Mouse (Mus musculus): ENCODE measurements around the gene Ppp4r3a.
"Not testable (repeated sequence)": the region's sequence is repeated elsewhere in the genome, so short reads cannot be mapped to it uniquely, and the experiment has no call there.

Gene Ppp4r3a

DNA sequence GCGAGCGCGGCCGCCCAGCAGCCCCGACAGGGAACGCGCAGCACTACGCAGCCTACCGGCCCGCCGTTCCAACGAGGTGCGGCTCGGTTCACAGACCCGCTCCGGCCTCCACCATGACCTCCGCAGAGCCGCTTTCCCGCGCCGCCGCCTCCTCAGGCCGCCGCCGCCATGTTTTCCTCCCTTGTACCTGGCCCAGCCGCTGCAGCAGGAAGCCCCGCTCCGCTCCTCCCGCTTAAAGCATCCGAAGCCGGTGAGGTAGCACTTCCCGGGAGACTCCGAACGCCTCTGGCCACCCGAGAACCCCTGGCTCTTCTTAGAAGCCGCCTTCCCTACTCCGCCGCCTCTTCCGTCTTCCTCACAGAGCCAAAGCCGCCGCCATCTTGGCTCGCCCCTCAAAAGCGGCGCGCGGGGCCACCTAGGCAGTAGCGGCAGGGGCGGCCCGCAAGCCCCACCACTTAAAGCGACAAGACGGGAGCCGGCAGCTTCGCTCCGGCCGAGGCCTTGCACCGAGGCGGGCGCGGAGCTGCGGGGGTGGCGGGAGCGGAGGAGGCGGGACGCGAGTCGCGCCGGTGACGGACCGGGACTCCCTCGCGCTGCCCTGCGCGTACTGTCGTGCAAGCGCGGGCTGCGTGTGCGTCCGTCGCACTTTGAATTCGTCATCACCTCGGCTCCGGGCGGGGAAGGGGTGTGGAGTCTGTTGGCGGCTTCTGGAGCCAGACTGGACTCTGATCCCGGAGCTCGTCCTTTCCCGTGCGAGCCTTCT is at the start of gene Ppp4r3a:
Gene Ppp4r3a, minus strand, starts transcription at position 627 of the 763 bp plus-strand sequence.
- peak; percentile 94 for DNase-seq

DNA sequence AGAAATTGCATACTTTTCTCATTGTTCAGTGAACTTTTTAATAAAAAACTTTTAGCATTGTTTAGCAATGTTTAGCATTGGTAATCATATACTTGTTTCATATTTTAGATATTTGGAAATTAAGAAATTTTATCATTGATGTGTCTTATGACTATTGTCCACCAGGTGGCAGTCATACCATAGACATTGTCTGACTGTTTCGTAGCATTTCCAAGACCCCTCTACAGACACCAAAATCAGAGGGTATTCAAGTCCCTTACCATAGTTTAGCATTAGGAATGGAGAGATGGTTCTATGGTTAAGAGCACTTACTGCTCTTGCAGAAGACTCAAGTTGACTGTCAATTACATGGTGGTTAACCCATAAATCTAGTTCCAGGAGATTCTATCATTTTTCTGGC is 39.5 kb upstream of the Ppp4r3a start:
- no peak for DNase-seq

DNA sequence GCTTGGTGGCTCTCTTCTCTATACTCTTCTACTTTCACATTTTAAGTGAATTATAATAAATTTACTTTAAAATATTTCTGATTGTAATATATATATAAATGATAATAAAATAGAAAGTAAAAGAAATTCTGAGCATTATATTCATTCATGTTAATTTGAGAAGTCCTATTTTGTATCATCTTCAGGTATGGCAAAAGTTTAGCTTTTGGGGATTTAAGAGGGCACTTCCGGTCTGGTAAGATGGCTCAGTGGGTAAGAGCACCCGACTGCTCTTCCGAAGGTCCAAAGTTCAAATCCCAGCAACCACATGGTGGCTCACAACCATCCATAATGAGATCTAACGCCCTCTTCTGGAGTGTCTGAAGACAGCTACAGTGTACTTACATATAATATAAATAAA is 38.6 kb upstream of the Ppp4r3a start:
- DNase-seq, result not testable (repeated sequence)

DNA sequence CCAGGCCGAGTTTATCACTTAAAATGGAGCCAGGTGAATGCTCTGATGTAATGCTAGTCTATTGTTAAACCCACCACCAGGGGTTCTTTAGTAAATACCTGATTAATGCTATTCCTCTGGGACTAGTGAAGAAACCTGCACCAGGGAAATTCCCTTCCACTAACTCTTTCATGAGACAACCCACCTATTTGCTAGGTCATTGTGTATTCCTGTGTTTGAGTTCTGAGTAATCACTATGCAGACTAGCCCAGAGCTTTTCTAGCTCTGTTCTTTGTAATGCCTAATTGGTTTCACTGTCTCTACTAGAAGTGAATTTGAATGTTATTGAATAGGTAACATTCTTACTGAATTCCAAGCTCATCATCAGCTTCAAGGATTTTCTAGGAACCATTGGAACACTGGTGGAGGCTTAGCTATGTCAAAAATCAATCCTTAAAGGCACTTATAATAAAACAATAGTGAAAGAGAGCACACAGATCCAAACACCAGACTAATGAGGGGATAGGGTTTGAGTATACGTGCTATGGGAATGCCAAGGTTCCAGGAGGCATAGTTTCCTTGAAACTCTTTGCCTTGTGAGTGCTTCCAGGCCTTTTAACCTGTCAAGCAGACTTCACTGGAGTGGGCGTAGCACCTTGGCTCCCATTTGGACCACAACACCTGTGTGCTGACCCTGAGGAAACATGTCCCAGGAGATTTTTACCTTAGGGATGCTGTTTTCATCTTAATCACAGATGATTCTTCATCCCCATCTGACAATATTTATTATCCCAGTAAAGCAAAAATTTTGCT is 26.5 kb upstream of the Ppp4r3a start:
- not testable (repeated sequence) for DNase-seq

DNA sequence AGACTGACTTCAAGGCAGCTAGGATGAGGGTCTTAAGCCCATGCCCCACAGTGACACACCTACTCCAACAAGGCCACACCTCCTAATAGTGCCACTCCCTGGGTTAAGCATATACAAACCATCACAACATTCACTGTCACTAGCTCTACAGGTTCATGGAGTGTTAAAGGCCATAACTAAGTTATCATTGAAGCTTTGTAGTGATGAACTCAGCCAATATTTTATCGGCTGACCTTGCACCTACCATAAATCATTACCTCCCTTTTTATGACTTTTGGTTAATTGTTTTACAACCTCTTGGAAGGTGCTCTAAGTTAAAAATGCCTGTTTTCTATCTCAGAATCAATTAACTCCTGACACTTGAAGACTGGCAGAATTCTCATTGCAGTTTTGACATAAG is 24.2 kb upstream of the Ppp4r3a start:
- DNase-seq, result no peak

DNA sequence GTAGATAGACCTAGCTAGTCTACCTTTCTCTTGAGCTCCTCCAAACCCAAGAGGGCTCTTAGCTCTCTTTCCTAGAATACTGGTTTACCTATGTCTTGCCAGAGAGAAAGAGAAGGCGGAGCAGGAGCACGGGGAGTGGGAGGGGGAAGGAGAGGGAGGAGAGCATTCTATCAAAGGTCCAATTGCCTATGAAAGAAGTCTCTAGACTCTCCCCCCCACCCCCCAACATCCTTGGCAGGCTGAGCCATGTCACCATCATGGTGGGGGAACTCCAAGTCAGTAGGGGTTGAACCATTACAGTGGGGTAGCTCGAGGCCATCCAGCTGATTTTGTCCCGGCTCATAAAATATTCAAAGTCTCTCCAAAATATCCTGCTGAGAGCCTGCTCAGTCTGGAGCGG is 22.1 kb upstream of the Ppp4r3a start:
- no peak for DNase-seq

DNA sequence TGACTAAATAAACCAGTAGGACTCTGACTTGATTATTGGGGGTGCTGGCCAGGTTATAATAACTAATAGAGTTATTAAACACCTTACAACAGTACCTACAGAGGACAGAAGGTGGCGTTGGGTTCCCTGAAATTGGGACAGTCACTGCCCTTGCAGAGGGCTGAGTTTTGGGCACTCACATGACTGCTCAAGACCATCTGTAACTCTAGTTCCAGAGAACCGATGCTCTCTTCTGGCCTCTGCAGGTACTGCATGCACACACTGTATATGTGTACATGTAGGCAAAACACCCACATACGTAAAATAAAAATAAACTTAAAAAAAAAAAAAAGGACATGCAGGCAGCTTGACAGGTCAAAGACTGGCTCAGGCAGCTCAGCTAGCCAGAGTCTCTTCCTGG is 19.1 kb upstream of the Ppp4r3a start:
- DNase-seq, result no peak

DNA sequence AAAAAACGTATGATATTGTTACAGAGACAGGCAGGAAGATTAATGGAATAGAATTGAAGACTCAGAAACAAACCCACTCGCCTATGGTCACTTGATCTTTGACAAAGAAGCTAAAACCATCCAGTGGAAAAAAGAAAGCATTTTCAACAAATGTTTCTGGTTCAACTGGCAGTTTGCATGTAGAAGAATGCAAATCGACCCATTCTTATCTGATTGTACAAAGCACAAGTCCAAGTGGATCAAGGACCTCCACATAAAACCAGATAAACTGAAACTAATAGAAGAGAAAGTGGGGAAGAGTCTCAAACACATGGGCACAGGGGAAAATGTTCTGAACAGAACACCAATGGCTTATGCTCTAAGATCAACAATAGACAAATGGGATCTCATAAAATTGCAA is 10.2 kb upstream of the Ppp4r3a start:
- not testable (repeated sequence) for DNase-seq

DNA sequence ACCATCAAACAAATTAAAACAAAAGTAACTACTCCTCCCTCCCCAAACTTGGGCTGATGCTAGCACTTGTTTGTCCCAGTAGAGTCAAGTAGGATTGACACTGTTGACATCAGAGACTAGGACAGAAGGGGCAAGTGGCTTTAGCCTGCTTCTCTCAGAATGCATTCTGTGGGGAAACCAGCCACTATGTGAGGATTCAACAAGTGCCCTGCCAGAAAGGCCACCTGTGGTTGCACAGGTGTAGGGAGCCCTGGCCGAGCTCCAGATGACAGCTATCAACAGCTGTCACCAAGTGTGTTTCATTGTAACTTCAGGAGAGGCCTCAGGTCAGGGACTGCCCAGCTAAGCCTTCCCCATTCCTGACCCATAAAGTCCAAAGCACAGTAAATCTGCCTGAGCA is 6.5 kb upstream of the Ppp4r3a start:
- no peak for DNase-seq

DNA sequence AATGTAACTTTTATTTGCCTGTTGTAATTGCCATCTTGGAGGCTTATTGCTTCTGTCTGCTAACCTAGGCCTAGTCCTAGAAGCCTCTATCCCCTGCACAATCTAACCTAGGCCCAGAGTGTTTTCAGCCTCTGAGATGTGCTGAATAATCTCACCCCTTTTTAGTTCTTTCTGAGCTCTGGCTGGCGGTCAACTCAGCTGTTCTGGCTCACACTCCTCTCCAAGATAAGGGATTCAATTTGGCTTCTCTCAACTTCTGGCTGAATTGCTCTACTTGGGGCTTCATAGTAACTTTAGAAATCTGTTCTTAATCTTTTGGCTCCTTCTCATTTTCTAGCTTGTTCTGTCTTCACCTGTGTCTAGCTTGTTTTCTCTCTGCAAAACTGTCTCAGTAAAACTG is 3.9 kb upstream of the Ppp4r3a start:
- DNase-seq, result no peak

DNA sequence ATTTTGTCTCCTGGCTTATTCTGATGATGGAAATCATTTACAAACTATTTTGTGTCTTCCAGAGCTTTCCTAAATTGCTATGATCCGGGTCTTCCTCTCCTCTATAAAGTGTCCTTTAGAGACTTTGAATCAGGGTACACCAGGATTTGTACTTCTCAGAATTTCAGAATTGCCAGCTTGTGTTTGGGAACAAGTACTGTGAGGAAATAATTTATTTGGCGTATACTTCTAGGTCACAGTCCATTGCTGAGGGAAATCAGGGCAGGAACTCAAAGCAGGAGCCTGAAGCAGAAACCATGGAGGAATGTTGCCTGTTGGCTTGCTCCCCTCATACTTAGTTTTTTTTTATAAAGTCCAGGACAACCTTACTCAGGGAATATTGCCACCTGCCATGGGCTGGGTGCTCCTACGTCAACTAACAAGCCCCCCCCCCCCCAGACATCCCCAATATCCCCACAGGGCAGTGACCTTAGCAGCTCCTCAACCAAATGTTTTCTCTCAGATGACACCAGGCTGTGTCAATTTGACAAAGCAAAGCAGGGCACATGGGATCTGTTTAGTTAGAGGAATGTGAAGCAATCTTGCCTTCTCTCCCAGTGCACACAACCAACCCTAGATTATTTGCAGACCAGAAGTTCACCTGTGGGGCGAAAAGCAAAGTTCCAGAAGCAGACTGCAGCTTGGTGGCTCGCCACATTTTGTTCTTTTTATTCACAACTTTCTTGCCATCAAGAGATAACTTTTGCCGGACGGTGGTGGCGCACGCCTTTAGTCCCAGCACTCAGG is 1.6 kb upstream of the Ppp4r3a start:
- DNase-seq, result no peak

DNA sequence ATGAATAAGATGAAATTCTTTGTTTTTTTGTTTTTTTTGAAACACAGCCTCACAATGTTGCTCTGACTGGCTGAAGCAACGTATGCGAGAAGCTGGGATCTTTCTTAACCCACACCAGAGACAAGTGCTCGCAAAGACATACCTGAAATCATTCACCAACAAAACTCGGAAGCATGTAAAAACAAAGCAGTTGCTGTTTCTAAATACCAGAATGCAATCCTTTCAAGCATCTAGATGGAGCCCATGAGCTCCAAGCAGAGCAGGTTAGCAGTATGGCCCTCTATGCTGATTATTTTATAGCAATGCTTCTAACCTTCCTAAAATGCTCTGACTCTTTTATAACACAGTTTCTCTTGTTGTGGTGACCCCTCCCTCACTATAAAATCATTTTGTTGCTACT is 735 bp upstream of the Ppp4r3a start:
- no peak for DNase-seq

DNA sequence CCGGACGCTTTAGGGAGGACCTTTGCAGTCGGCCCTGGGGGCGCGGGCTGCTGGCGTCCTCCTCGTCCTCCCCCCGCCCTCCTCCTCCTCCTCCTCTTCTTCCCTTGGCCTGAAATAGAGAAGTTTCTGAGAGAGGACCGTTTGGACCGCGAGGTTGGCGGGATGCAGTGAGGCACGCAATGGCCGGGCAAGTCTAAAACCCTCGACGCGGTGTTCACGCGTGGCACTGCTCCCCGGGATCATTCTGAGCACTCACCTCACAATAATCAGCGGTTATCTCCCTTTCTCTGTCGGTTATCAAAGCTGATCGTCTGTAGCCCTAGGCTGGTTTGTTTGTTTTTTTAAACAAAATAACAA is 315 bp upstream of the Ppp4r3a start:
- no peak for DNase-seq

DNA sequence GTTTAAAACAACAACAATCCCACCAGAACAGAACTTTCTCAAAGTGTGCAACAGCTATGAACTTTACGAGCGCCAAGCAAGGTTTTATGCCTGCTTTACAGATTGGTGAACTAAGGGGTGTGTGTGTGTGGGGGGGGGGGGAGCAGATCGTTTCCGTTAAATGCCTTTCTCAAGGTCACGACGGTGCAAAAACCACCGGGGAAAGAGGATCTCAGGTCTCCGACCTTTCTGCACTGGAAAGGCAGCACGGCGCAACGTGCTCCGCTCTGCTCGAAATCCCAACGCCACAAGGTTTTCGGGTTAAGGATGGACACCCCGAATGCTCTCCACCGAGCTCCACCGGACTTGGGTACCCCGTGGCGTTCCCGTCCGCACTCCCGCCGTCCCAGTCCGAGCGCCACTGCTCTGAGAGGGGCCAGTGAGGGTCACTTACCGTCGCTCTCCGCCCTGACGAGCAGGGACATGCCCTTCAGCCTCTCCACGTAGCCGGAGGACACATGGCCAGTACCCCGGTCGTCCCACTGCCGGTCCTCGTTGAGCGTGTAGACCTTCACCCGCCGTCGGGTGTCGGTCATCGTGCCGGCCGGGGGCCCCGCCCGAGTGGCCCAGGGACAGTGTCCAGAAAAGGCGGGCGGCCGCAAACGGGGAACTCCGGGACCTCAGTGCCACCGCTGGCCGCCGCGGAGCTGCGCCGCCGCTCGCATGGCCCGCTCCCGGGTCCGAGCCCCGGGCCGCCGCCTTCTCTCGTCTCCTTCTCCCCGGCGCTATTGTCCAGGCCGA is 1.0 kb downstream of the Ppp4r3a start:
- DNase-seq, result peak; percentile 40

DNA sequence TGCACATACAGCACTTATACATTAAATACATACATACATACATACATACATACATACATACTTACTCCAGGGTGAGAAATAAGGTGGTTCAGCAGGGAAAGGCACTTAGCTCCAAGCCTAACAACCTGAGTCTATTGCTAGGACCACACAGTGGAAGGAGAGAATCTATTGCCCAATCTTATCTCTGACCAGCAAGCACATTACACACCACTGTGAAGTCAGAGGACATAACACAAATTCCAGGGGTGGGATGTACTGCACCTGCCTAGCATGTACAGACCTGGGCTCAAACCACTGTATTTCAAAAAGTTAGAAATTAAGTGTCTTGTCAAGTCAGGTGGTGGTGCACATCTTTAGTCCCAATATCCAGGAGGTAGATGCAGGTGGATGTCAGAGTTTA is 5.5 kb downstream of the Ppp4r3a start:
- no peak for DNase-seq

DNA sequence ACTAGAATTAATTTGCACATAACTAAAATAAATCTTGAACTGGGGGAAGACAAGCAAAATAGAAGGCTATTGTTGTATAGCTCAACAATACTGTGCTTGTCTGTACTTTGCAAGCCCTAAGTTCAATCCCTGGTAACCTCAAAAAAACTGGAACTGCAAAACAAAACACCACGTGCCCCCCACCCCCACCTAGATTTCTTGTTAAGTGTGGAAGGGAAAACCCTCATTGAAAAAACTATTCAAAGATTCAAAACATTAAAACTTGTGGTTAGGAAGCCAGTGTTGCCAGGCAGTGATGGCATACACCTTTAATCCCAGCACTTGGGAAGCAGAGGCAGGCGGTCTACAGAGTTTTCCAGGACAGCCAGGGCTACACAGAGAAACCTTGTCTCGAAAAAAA is 8.1 kb downstream of the Ppp4r3a start:
- DNase-seq, result no peak

DNA sequence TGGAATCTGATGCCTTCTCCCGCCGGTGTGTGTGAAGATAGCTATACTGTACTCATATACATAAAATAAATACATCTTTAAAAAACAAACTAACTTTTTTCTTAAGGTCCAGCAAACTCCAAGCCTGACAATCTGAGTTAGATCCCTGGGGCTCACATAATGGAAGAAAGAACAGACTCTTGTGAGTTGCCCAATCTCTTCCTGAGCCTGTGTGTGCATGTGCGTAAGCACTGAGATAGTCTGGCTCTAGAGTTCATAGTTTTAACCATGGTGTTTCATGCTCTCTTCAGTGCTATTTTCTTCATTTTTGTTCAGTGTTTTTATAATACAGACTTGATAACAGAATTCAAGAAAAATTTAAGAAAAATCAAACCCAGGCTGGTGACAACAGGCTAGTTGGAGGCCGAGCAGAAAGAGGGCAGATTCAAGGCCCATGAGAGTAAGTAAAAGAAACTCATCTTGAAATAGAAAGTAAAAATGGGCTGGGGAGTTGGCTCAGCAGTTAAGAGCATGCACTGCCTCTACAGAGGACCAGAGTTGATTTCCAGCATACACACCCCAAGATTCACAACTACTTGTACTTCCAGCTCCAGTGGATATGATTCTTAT is 8.6 kb downstream of the Ppp4r3a start:
- no peak for DNase-seq

DNA sequence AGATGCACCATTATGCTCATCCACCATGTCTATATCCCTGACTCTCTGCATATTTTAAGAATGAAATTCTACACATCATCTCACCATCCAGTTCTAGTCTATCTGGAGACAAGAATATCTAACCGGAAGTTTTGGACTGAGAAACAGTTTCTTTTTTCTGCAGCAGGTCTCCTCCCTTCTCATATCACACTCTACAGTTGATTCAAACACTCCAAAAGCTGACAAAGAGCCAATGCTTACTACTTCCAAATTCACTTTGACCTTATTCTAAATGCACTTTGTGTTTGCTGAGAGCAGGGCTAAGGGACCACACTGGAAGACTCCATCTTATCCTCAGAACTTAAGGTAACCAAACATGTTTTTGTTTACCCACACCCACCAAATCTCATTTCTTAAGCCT is 13.7 kb downstream of the Ppp4r3a start:
- no peak for DNase-seq

DNA sequence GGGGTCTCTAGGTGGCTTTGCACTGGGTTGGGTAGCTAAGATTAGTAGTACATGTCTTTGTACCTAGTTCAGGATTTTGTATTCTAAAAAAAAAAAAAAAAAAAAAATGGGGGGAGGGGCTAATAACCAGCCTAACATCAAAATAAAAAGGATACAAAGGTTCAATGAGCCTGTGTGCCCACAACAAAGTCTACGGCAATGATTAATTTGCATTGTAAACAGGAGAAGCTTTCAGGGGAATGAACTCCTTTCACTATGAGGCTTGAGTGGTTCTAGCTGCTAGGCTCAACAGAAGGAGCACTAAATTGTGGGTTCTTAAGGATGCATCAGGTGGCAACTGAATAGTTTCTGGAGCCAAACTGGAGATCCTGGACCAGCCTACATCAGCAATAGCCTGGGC is 17.2 kb downstream of the Ppp4r3a start:
- DNase-seq, result no peak

DNA sequence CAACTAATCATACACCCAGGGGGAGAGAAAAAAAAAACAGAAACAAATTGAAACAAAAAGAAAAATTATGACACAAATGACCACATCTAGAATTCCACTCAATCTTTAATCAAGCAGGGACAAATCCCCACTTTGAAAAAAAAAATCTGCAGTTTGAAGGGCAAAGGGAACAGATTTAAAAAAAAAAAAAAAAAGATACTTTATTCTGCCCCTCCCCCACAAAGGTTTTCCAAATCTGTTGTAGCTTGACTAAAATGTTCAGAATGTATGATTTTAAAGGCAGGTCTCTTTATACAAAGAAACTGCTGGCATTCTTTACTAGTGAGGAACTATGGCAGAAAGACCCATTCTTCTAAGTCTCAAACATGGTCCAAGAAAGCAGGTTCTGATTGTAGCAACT is 43.5 kb downstream of the Ppp4r3a start:
- DNase-seq, result no peak

DNA sequence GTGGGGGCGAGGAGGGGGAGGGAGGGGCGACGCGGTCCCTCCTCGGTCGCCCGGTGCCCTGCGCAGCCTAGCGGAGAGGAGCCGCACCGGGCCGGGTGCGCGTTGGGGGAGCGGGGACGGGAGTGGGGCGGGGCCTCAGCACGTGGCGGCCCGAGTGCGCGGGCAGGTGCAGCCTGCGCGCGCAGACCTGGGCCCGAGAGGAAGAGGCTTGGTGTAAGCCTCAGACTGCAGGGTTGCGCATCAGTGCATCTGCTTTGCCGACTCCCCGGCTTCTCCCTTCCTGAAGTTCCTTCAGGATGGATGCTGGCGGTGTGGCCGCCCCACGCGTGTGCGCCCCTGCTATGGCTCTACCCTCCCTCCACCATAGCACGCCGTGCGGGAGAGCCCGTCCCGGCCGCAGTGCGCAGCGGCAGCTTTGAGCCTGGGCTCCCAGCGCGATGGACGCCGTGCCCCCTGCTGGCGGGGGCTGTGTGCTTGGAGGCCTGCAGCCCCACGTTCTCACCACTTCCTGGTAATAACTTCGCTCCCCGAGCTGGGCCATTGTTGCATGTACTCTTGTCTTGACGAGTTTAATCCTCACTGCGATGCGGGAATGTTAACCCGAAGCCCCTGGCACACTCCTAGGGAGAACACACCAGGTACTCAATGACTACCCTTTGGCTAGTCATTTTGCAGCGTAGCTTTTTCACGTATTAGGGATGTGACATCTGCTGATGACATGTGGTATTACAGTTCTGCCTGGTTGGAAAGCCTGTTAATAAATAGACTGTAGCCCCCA is 54.4 kb downstream of the Ppp4r3a start, which contains the start of gene Ccdc88c:
Gene Ccdc88c, minus strand, starts transcription at position 103 of the 778 bp plus-strand sequence.
- peak; percentile 63 for DNase-seq
